Mouse (Mus musculus) C2C12 (cell line): Measurements from ENCODE around the gene Ccl25.

Experiments
- CTCF ChIP-seq: IDR thresholded peaks from one replicate; pipeline ENCODE4 v1.5.1; 2011; ENCODE audit not compliant: control insufficient read depth, insufficient read depth, insufficient read length
- FOSL1 ChIP-seq: IDR thresholded peaks from one replicate; pipeline ENCODE4 v1.8.0; 2011; ENCODE audit warnings: mild to moderate bottlenecking, low read length; ENCODE audit not compliant: poor library complexity, insufficient read depth, severe bottlenecking
- MYOD1 ChIP-seq: IDR thresholded peaks from one replicate; pipeline ENCODE4 v1.6.1; 2011; ENCODE audit warnings: low read depth; ENCODE audit not compliant: control insufficient read depth, insufficient read length
- MYOG ChIP-seq: IDR thresholded peaks from one replicate; pipeline ENCODE4 v1.6.1; 2011; ENCODE audit not compliant: control insufficient read depth, insufficient read length; ENCODE audit errors: extremely low read depth

DNA sequence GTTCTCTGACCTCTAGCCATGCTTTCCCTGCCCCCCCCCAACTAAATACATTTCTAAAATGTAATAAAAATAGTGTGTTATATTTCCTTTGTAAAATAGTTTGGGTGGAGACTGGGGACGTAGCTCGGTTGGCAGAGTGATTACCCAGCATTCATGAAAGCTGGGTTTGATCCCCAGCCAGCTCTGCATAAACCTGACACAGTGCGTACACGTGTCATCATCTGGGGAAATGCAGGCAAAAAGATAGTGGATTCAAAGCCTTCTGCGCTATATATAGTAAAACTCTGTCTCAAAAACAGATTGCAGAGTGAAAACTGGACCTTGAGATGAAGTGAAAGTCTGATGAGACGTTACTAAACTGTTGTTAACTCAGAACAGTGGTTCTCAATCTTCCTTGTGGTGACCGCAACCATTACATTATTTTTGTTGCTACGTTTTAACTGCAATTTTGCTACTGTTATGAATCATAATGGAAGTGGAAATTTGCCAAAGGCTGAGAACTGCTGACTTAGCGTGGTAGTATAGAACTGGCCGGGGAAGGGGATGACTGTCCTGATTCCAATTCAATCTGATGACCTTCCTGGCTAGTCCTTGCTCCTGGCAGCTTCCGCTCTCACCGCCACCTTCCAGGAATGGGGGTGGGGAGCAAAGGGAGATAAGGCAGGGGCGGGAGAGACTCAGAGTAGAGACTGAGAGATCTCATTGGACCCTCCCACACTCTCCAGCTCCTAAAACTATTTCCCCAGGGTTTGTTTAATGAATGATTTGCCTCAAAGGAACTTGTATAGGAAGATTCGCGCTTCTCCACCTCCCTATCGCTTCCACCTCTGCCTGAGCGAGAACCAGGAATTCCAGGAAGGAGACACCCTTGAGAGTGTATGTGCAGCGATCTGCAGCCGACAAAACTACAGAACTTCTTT, 79.2 kb downstream of the Ccl25 start:
- no peak for TF ChIP-seq CTCF
- TF ChIP-seq FOSL1: no peak
- TF ChIP-seq MYOD1: no peak
- no peak for TF ChIP-seq MYOG
